Mouse (Mus musculus) brain, adult 2 months (tissue): ENCODE data around the gene Rbks.
"Not testable (repeated sequence)": the region's sequence is repeated elsewhere in the genome, so short reads cannot be mapped to it uniquely, and the experiment has no call there.

ENCODE experiments used
- DNase-seq: peaks from one replicate; pipeline ENCODE4 v3.0.0; 2011; ENCODE audit warnings: low read depth, low spot score

Gene Rbks

DNA sequence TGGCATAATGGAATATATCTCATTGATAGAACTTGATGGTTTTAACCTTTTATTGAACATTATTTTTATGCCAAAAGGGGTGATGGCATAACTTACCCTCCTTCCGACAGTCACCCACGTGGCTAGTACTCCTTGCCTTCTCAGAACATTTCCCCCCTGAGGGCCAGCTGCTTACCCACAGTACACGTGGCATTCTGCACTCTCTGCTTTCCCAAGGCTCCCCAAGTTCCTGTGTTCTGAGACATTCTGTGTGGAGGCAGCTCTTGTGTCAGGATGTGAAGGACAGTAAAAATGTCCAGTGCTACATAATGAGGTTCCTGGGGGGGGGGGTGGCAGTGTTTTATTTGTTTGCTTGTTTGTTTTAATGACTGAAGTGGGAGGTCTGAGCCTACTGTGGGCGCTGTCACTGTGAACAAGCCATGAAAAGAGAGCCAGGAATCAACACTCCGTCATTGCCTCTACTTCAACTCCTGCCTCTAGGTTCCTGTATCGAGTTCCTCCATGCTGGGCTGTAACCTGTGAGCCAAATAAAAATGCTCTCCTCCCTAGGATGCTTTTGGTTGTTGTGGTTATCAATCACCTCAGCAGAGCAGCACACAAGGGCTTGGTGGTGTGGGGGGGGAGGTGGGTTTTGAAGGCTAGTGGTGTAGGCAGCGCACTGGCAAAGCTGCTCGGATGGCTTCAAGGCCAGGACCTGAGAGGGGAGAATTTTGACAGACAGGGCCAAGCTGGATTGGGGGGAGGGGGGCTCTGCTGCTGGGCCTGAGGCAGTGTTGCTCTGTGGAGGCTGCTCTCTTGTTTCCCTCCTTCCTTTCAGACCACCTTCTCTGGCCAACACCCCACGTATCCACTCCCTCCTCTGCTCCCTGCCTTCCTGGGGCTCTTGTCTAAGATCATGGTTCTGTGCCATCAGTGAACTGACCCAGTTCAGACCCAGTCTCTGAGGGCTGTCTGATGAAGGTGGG is 69.6 kb downstream of the Rbks start:
- DNase-seq, result no peak

DNA sequence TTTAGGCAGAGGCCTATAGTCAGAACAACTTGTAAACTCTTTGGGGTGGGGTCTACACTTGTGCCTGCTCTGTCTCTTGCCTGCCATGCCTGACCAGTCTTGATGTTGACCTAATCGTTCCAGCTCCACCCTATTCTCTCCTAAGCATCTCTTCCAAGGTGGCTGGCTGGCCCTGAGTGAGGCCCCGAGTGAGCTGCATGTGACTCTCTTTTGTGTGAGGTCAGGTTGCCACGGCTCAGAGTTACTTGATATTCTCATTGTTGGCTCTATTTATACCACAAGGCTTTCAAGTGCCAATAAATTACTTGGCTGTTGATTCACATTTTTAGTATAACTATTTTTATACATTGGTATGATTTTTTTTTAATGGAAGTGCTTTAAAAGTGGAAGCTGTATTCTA is 70.3 kb downstream of the Rbks start:
- DNase-seq, result no peak

DNA sequence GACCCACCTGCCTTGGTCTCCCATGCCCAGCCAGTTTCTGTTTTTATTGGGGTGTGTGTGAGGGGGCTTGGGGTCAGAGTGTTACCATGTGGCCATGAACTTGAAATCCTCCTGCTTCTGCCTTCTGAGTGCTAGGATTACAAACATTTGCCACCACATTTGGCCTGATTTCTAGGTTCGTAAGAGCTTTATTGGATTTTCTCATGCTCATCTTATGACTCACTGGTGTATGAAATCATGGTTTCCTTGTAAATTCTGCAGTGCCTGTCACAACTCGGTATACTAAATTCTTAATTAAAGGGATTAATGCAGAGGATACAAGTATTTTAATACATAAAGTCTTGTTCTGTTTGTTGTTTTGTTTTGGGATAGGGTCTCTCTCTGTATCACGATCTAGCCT is 77.1 kb downstream of the Rbks start:
- DNase-seq, result no peak

DNA sequence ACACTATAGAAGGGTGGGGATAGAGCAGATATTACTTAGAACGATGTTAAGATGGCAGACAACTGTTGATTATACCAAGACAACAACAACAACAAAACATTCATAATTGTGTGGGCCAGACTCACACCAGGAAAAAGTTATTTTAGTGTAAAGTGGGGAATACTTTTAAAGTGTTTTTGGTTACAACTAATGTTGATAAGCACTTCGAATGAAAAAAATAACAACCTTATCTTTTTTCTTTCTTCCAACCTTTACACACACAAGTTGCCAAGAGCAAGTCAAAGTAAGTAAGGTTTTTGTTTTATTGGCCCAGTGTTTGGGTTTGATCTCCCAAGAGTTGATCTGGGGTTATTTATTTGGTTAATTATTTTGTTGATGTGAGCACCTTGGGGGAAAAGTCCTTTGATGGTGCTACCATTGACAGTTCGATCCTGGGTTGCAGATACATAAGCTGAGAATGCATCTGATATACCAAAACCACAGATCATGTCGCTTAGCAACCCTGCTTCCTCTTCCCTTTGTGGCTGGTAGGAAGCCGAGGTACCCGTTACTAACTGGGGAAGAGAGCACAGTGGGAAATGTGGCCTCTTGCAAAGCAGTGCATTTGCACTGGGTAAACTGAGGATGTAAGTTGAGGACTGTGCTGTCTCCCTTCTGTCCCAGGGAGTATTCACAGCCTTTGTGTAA is 82.9 kb downstream of the Rbks start:
- no peak for DNase-seq

DNA sequence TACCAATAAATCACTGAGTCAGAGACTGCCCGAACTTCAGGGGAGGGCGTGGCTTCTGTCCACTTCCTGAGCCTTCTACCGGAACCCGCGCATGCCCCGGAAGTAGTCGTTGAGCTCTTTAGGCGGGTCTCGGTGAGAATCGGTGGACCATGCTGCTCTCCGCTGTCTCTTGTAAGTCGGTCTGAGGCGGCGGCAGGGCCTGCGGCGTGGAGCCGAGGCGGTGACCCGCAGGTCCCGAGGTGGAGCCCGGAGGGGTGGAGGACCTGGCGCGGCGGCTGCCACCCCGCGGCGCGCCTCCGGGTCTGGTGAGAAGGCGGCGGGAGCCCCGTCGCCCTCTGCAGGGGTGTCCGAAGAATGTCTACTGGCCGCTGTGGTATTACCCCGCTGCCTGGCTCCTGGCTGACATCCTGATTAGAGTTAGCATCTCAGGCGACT is 83.6 kb downstream of the Rbks start:
- DNase-seq, result peak; percentile 92

DNA sequence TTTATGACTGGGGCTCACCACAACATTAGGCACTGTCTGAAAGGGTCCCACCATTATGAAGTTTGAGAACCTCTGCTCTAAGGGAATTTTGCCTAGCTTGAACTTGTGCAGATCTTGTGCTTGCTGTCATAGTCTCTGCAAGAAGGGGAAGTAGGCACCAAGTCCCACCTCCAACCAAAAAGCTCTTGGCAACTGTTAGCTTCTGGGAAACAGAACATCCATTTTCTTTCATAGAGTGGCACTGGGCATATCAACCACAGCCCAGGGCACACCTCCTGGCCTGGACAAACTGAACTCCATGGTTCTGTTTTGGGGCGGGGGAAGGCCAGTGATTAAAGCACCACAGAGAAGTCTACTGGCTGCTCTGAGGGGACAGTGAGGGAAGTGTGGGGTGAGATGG is 86.2 kb downstream of the Rbks start:
- DNase-seq, result no peak

DNA sequence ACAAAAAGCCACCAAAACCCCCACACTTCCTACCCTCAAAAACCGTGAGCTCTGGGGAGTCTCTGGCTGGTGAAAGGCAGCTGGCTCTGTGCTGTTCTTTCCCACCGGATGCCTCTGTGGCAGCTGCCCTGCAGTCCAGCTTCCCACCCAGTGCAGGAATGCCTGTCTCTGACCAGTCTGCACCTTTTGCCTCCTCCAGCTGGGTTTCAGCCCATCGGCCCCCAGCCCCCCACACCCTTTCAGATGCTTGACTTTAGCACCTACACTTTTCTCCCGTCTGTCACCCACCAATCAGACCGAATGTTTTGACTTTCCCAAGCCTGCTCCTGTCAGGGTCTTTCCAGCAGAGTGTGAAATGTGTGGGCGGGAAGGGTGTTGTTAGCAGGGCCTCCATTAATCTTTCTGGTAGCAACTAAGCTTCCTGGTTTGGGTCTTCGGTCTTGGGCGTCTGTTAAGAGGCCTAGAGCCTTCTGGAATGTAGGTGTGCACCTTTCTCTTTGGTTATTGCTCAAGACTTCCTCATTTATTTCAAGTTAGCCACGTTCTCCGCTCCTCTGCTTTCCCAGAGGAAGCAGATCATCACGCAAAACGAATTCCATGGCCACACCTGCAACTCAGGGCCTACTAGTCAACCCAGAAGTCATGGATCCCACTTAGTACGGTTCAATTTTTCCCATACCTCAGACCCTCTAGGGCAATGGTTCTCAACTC is 86.9 kb downstream of the Rbks start:
- no peak for DNase-seq

DNA sequence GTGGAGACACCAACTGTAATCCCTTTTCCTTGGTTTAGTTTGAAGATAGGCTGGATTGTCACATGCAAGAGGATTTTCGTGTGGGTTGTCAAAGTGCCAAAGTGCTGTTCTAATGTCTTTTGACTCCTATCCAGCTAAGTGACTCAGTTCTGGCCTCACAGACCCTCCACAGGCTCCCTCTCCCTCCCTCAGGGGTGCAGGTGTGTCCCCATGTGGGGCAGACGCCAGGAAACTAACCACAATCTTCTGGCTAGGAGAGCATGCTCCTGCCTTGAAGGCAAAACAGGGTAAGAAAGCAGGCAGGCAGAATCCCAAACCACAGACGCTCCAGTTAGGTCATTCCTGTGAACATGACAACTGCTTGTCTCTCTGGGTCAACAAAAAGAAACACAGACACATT is 91.3 kb downstream of the Rbks start:
- DNase-seq, result no peak

DNA sequence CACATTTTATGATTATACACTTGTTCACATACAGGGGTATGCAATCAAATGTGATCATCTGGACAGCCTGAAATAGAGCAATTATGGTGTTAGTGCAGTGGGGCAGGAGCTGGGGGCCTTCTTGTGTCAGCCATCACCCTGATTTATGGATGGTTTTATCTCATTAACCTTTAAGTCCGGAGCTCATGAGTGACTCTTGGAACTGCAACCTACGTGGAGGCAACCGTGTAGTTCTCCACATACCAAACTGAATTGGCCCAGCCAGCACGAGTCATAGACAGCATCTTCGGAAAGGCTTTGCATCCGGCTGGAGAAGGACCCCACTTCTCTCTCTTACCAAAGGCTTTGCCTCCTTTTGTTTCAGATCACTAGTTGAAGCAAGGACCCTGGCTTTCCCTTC is 93.7 kb downstream of the Rbks start:
- DNase-seq, result no peak

DNA sequence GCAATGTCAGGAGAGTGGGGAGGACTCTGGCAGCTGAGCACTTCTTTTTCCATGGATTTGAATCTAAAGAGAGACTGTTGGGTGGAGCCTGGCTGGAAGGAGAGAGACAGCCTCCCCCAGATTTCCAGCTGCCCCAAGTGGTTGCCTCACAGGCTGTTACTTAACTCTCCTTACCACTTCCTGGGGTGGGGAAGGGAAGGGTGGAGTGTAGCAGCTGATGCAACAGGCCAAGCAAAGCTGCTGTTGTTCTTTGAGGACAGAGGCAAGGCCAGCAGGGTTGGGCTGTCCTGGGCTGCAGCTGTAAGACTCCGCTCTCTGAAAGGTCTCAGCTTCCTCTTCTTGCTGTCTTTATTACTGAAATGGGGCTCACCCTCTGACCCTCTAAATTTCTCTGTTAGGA is 95.0 kb downstream of the Rbks start:
- peak; percentile 87 for DNase-seq

DNA sequence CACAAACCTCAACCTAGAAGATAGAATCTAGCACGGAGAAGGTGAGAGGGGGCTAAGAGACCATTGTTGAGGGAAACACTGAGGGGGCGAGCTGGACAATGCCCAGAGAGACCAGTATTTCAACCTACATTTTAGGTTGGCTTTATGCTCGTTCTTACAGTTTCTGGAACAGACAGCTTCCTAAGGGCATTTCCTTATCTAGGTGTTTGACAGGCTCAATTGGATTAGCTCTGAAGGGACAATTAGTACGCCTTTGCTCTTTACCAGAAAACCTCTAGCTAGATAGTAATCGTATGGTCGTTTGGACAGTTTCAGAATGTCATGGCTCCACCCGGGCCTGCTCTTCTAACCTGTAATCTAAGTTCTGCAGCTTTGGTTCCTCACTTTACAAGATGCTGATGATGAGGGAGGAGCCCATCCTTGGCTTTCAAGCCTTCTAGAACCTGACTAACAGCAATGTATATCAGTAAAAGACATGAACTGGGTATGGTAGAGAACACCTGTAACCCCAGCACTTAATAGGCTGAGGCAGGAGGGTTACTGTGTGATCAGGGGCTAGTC is 96.2 kb downstream of the Rbks start:
- DNase-seq, result no peak

DNA sequence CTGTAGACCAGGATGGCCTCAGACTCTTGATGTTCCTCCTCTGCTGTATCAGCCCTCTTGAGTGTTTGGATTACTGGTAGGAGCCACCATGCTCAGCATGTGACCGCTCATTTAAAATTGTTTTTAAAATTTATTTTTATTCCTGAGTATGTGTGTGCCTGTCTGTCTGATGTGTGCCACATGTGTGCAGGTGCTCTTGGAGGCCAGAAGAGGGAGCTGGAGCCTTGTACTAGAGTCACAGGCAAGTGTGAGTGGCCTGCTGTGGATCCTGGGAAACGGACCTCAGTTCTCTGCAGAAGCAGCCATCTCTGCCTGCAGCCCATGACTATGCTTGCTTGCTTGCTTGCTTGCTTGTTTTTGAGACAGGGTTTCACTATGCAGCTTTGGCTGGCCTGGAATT is 98.3 kb downstream of the Rbks start:
- DNase-seq, result peak; percentile 14

DNA sequence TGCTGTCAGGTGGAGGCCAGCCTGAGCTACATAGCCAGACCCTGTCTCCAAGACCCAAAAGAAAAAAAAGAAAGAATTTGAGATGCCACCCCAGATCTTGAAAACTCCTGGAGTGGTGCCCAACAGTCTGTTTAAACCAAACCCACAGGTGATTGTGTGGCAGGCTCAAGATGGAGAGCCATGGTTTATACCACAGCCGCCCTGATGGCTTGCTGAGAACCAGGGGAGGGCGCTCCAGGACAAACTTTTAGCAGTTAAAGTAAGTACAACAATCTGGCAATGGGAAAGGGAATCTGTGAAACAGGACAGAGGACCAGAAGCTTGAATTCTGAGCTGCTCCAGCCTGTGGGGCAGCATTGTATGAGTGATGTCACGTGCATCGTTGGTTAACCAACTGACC is 98.8 kb downstream of the Rbks start:
- peak; percentile 63 for DNase-seq

DNA sequence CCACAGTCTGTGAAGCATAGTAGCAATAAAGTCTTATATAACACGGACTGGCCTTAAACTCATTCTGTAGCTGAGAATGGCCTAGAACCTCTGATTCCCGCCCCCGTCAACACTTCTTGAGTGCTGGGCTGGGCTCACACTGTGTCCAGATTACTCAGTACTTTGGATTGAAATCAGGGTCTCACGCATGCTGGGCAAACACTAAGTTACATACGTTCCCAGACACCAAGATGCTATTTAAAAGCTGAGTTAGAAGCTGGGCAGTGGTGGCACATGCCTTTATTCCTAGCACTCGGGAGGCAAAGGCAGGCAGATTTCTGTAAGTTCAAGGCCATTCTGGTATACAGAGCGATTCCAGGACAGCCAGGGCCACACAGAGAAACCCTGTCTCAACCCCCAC is 99.3 kb downstream of the Rbks start:
- no peak for DNase-seq

DNA sequence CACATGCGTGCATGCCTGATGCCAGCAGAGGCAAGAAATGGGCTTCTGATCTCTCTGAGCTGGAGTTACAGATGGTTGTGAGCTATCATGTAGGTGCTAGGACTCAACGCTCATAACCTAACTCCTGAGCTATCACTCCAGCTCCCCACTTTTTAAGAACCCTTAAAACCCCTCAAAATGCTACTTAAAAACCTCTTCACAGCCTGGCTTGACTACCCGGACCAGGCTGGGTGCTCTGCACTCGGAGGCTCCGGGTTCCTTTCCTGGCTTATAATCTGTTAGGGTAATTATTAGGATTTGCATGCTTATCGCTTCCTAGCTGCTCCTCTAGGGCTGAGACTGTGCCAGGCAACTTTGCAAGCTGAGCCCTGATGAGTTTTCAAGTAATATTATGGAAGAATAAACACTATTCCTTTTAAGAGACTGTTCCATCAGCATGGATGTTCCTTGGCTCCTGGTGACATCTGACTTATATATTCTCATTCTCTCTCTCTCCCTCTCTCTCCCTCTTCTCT is 99.9 kb downstream of the Rbks start:
- DNase-seq, result no peak

DNA sequence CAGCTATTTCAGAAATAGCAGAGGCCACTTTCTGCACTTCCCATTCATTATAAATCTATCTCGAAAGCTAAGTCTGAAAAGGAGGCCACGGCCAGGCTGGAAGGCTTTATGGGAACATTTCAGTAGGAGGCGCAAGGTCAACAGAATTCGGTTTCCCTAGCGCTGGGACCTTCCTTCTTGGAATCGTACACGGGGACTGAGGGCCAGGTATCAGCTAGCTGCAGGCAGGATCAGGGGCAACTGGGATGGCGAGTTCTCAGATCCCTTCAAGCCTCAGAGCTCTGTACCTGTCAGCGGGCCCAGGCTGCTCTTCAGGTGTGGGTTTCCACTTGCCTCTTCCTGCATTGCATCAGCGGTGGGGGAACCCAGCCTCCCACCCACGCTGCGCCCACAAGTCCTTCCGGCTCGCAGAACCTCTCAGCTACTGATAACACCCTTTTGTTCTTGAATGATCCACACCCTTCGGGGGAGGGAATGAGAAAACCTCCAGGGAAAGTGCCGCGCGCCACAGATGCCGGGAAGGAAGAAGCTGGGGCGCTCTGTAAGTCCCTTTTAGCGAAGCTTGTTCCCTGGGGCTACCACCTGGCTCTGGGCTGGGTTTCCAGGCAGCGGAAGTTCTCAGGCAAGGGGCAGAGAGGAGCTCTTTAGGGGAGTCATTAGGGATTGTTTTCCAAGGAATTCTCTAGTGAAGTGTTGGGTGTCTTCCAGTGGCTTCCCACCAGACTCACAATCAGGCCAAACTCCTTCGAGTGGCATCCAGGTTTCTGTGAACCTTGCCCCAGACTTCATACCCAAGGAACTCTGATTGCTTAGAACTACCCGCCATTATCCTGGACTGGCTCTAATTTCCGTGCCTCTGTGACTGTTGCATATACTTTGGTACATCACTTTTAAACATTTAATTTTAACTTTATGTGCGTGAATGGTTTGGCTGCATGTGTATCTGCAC is 100.7 kb downstream of the Rbks start, which contains the start of gene Mrpl33:
TSS of gene Mrpl33 (plus strand) at position 455 of the 949 bp plus-strand sequence.
- DNase-seq, result peak; percentile 77

DNA sequence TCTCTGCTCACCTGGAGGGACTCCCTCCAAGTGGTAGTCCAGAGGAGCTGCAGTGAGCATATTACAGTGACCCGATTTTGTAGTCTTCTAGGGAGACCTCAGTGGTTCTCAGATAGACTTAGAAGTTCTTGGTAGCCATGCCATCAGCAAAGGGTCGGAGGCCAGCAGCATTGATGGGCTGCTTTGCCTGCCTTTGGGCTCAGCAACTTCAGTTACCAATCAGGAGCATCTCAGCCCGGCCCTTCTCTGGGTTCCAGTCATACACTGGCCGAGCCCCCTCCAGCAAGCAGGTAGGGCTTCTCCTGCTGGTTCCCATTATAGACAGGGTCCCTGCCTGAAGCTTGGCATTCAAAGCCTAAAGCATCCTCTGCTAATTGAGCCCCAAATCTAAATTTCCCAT is 101.6 kb downstream of the Rbks start:
- DNase-seq, result no peak

DNA sequence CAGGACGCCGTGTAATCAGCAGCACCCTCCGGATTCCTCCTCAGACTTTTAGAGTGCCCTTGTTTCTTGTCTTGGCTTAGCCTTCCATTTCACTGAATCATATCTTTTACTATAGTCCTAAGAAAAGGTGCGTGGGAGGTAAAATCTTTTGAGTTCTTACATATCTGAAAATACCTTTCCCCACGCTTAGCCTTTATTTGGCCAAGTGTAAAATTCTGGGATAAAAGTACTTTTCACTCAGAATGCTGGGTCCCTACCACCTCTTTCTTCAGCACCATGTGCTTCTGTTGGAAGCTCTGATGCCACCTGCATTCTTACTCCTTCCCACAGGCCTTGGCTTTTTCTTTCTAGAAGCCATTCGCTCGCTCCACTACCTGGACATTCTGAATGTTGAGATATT is 106.3 kb downstream of the Rbks start:
- DNase-seq, result peak; percentile 83

DNA sequence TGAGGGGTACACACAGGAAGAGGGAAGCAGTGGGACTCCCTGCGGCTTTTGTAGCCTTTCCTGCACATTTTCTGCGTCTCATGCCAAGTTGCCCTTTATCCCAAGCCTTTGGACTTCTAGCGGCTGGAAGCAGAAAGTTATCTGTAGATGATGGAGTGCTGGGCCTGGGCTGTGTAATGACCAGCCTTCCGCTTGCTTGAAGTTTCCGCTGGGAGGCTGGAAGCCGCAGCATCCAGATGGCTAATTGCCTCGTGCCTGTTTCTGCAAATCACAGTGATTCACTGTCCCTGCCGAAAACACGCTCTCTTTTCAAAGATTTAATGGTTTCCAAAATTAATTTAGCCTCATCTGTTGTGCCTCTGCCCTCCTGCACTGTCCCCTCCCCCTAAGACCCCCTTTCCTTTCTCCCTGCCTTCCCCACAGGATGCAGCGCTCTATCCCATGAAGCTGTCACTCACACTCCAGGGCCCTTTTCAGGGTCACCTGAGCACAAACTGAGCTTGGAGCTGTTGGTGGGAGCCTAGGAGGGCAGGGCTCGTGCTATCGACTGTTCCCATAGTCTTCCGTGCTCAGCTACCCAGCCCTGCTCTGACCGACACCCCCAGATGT is 107.6 kb downstream of the Rbks start:
- DNase-seq, result peak; percentile 80

DNA sequence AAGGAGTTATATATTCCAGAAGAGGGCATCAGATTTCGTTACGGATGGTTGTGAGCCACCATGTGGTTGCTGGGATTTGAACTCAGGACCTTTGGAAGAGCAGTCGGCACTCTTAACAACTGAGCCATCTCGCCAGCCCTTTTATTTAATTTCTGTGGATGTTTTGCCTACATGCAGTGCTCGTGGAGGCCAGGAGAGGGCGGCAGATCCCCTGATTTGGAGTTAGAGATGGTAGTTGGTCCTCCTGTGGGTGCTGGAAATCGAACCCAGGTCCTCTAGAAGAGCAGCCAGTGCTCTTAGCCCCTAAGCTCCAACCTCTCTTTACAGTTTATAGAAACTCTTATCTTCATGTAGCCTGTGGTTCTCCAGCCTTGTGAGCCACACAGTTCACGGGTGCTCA is 108.8 kb downstream of the Rbks start:
- DNase-seq, result not testable (repeated sequence)
